Mouse (Mus musculus): ENCODE measurements around the gene Lrmda.

Gene Lrmda

DNA sequence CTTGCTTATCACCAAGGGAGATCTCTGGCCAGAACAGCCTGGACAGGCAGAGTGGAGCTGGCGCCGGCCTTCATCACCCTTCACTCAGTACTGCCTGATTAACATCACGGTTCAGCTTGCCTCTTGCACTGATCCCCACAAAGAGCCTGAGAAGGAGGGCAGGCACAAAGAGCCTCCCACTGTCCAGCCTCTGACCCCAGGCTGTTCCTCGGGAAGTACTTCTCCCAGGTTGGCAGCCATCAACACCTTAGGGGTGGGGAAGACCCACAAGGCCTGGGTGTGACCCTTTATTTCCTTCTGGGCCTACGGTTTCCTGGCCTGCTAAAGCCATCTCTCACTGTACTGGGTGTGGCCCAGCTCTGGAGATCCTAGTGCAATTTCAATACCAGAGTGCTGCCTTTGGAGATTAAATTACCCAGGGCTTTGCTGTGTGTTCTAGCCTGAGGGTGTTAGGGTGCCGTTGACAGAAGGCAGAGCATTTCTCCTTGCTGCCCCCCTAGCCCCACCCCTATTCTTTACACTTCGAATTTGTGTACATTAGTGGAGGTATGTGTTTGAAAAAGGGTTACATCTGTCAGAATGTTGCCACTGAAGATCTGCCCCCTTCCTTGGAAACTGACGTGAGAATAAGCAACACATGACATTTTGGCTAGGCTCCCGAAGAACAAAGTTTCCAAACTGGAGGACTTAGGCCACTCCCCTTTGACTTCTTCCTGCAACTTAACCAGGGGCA lies 628.5 kb downstream of the Lrmda start:
- DNase-seq (ENCODE audit: low read depth, low spot score): no peak

DNA sequence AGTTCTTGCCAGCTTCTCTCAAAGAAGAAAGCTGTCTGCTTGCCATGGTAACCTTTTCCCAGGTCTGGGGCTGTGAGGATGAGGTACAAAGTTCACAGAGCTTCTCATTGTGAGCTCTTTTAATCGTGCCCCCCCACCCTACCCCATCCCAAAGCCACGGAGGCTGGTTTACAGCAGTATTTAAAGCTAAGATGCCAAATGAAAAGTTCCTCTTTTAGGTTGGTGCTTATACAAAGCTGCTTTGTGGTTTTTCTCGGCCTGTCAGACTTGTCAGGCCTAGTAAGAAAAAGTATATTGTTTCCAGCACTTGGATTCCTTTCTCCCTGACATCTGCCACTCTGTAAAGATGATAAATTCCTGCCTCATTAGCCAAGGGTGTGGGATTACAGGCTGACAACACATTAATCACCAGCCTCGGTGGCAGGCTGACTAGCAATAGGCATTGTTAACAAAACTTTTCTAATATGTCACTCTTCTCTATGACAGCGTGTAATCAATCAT lies 629.9 kb downstream of the Lrmda start:
- DNase-seq (ENCODE audit: low read depth, low spot score): peak; percentile 69

GRCm38 (mm10) chr14:22649985-22650984 lies 630.8 kb downstream of the Lrmda start:
- no peak for DNase-seq (ENCODE audit: low read depth, low spot score)

GRCm38 (mm10) chr14:22651131-22651952 lies 631.8 kb downstream of the Lrmda start:
- DNase-seq (ENCODE audit: low read depth, low spot score): peak; percentile 15

- DNase-seq (ENCODE audit: low read depth, low spot score): no peak
Measured at GRCm38 (mm10) chr14:22662496-22662895, 643.0 kb downstream of the Lrmda start.

- DNase-seq (ENCODE audit: low read depth, low spot score): no peak
Measured at GRCm38 (mm10) chr14:22666437-22666836, 646.9 kb downstream of the Lrmda start.

GRCm38 (mm10) chr14:22668302-22668701 lies 648.8 kb downstream of the Lrmda start:
- no peak for DNase-seq (ENCODE audit: low read depth, low spot score)

- DNase-seq (ENCODE audit: low read depth, low spot score): no peak
Measured at GRCm38 (mm10) chr14:22668711-22669110, 649.2 kb downstream of the Lrmda start.

- DNase-seq (ENCODE audit: low read depth, low spot score): no peak
Measured at GRCm38 (mm10) chr14:22673581-22673980, 654.1 kb downstream of the Lrmda start.

DNA sequence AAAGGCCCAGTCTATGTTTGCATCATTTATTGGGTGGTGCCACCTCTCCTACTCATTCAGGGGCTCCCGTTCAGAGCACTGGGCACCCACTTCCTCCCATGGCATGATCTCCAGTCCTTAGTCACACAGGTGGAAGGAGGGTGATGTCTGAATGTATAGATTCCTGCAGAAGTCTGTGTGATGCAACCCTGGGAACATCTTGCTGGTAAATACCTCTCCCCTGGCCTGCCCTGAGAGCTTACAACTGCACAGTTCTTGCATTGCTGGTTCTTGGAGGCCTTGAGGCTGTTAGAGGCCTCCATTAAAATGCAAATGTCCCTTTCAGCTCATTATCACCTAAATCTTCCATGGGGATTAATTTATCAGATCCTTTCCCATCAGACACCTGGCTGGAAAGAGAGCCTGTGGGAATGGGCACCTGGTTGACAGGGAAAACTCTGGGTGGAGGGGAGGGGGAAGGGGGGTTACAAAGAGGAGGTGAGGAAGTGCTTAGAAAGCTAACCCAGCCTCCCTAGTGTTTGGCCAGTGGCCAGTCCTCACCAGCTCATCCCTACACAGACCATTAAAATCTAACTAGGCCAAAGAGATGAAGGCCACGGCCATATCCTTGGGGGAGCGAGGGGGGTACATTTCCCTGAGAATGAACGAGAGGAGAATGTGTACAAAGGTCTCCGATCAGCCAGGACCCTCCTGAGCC lies 659.6 kb downstream of the Lrmda start:
- no peak for DNase-seq (ENCODE audit: low read depth, low spot score)

DNA sequence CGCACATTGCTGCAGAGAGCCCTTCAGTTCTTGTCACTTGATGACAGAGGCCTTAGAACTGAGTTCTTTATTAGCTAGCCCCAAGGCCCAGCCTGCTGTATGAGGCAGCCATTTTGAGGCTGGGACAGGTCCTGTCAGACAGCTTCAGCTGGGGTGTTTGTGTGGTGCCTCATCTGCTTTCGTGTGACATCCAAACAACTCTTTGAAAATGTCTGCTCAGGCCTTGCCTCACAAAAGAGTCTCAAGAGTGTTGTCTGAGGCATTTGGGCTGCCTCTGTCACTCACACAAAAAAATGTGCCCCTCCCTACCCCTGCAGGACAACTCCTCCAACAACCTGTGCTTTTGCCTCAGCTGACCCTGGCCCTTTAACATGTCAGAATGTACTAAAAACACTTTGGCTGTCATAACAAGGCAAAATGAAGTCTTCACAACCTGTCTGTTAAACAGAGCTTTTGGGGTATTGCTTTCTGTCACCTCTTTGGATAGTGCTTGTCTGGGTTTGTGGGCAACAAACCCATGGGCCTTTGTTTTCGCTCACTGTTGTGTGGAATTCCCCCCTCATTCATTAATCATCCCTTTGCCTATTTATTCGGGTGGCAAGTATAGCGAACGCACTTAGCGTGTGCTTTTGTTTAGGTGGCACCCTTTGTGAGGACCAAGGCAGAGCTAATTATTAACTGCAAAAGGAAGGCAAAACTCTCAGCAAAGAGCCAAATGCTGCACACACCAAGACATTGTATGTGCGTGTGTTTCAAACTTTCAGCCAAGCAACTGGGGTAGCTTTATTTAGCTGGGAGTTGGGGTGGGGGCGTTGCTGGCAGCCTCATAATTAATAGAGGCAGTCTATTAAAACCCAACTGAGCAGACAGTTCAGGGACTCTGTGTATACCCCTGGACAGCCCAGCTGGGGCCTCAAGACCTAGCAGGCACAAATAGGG lies 660.5 kb downstream of the Lrmda start:
- no peak for DNase-seq (ENCODE audit: low read depth, low spot score)

- DNase-seq (ENCODE audit: low read depth, low spot score): no peak
Measured at GRCm38 (mm10) chr14:22686886-22687285, 667.4 kb downstream of the Lrmda start.

DNA sequence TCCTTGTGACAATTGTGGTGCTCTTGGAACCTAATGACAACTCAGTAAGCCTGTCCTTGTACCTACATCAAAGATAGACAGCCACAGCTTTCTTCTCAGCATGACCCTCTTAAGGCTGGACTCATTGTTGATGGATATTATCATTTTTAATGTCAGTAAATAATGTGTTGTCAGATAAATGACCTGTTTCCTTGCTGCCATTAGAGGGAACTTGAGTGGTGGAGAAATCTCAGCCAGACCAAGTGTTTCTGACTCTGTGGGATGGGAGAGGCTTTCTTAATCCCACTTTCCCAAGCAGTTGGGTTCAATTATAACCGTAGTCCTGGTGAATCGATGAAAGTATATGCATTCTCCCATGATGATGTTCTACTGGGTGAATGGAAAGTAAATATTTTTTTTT lies 668.9 kb downstream of the Lrmda start:
- DNase-seq (ENCODE audit: low read depth, low spot score): no peak

- peak; percentile 8 for DNase-seq (ENCODE audit: low read depth, low spot score)
Measured at GRCm38 (mm10) chr14:22695448-22695847, 675.9 kb downstream of the Lrmda start.

- DNase-seq (ENCODE audit: low read depth, low spot score): no peak
Measured at GRCm38 (mm10) chr14:22695931-22696365, 676.4 kb downstream of the Lrmda start.

DNA sequence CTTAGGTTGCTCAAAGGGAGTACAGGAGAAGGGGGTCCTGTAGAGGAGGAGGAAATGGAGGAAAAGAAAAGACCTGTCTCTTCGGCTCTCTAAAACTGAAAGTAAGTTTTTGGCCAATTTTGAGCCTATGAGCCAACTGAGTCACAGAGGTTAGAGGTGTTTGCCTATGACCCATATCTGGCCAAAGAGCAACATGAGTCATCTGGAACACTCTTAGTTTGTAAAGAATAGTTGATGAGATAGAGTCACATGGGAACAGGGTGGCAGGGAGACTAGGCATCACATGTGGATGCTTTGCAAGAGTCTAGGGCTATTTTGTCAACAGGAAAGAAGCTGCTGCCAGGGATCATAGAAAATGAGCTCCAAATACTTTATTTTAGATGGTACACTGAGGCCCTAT lies 680.7 kb downstream of the Lrmda start:
- peak; percentile 40 for DNase-seq (ENCODE audit: low read depth, low spot score)

GRCm38 (mm10) chr14:22700690-22701089 lies 681.2 kb downstream of the Lrmda start:
- DNase-seq (ENCODE audit: low read depth, low spot score): no peak

- no peak for DNase-seq (ENCODE audit: low read depth, low spot score)
Measured at GRCm38 (mm10) chr14:22707958-22708701, 688.6 kb downstream of the Lrmda start.

GRCm38 (mm10) chr14:22710071-22710661 lies 690.7 kb downstream of the Lrmda start:
- DNase-seq (ENCODE audit: low read depth, low spot score): no peak

Data from 3T3-L1 (cell line).